Mouse (Mus musculus) MEL (cell line): ENCODE results near the gene Myh10.

Source experiments
- CHD2 ChIP-seq: IDR thresholded peaks from 2 replicates; pipeline ENCODE4 v1.6.1; 2011; ENCODE audit warnings: low read length, improper control_type of control experiment
- CTCF ChIP-seq, 3 experiments: IDR thresholded peaks in 2 of 3; conservative IDR thresholded peaks in 1 of 3; 2 replicates each; pipeline ENCODE4 v1.5.1; 2011 to 2012; ENCODE audit warnings: low read length in 3 of 3, low read depth in 2 of 3, mild to moderate bottlenecking in 2 of 3, improper control_type of control experiment in 1 of 3, inconsistent platforms in 1 of 3, mixed read lengths in 1 of 3, moderate library complexity in 1 of 3; ENCODE audit not compliant: control insufficient read depth in 1 of 3, insufficient read depth in 1 of 3, poor library complexity in 1 of 3, severe bottlenecking in 1 of 3
- GATA1 ChIP-seq: IDR thresholded peaks from 2 replicates; pipeline ENCODE4 v1.6.1; 2011; ENCODE audit warnings: low read depth, low read length, improper control_type of control experiment
- HCFC1 ChIP-seq: IDR thresholded peaks from 2 replicates; pipeline ENCODE4 v1.6.1; 2012; ENCODE audit warnings: low read depth, mild to moderate bottlenecking, inconsistent platforms, low read length, improper control_type of control experiment, moderate library complexity
- POLR2A ChIP-seq, 2 experiments: IDR thresholded peaks; 2 replicates each; pipeline ENCODE4 v1.6.1; 2011 to 2012; ENCODE audit warnings: low read length in 2 of 2, mild to moderate bottlenecking in 2 of 2, control low read depth in 1 of 2, improper control_type of control experiment in 1 of 2, low read depth in 1 of 2, moderate library complexity in 1 of 2; ENCODE audit not compliant: control insufficient read depth in 1 of 2, insufficient read depth in 1 of 2, poor library complexity in 1 of 2
- SIN3A ChIP-seq: IDR thresholded peaks from 2 replicates; pipeline ENCODE4 v1.6.1; 2012; ENCODE audit warnings: low read length, improper control_type of control experiment, inconsistent platforms
- ZMIZ1 ChIP-seq: IDR thresholded peaks from 2 replicates; pipeline ENCODE4 v1.6.1; 2012; ENCODE audit warnings: low read depth, mild to moderate bottlenecking, inconsistent platforms, low read length, improper control_type of control experiment, moderate library complexity

DNA sequence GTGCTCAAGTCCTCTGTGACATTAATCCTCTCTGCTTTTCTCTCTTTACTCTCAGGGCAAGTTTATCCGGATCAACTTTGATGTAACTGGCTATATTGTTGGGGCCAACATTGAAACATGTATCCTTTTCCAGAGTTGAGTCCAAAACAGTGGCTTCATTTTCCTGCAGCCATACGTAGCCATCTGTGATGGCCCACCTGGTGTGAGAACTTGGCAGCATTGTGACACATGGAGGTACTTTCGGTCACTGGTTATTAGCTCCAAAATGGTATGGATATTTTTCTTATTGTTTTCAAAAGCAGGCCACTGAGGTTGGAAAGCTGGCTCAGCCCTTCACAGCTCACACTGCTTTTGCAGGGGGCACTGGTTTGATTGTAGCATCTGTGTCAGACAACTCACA, 68.3 kb downstream of the Myh10 start:
- TF ChIP-seq GATA1 (no peak), CTCF (IDR thresholded peaks at IDR 0.05 in 2 of 3, conservative IDR thresholded peaks at IDR 0.05 in 1 of 3; ENCODE audit: control insufficient read depth in 1 of 3, insufficient read depth in 1 of 3, low read depth in 2 of 3, low read length in 3 of 3, poor library complexity in 1 of 3, severe bottlenecking in 1 of 3) (no peak), ZMIZ1 (no peak), SIN3A (no peak), CHD2 (no peak), POLR2A (IDR thresholded peaks at IDR 0.05; ENCODE audit: control insufficient read depth in 1 of 2, insufficient read depth in 1 of 2, low read depth in 1 of 2, low read length in 2 of 2, poor library complexity in 1 of 2) (no peak), HCFC1 (no peak)
